Mouse (Mus musculus) embryo, embryonic 10.5 days (tissue): ENCODE results near the gene Zfp553.
A peak's percentile ranks its signal among the peaks of the same experiment; 100 is the strongest.
"Not testable (repeated sequence)": the region's sequence is repeated elsewhere in the genome, so short reads cannot be mapped to it uniquely, and the experiment has no call there.

Experiments
- DNase-seq: peaks from one replicate; pipeline ENCODE4 v3.0.0-alpha.2; 2015; ENCODE audit warnings: low spot score

The Zfp553 gene

GRCm38 (mm10) chr7:127233368-127233749 lies 498 bp downstream of the Zfp553 start:
- peak; percentile 70 for DNase-seq

DNA sequence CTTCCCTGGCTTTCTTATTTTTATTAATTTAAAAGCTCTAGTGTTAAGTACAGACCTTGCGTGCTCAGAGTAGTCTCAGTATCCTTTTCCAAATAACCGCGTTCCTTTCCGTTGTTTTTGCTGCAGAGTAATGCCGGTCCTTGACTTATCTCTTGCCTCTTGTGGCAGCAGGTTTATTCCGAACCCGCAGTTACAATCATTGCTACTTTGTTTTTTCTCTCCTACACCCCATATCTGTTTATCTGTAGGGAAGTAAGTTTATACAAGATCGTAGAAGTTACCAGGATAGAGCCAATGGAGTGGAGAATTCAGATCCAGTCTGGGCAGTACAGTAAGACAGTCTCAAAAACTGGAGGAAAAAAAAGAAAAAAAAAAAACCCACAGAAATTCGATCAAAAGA lies 904 bp downstream of the Zfp553 start:
- DNase-seq: no peak

GRCm38 (mm10) chr7:127234777-127235176 lies 1.9 kb downstream of the Zfp553 start:
- DNase-seq: no peak

DNA sequence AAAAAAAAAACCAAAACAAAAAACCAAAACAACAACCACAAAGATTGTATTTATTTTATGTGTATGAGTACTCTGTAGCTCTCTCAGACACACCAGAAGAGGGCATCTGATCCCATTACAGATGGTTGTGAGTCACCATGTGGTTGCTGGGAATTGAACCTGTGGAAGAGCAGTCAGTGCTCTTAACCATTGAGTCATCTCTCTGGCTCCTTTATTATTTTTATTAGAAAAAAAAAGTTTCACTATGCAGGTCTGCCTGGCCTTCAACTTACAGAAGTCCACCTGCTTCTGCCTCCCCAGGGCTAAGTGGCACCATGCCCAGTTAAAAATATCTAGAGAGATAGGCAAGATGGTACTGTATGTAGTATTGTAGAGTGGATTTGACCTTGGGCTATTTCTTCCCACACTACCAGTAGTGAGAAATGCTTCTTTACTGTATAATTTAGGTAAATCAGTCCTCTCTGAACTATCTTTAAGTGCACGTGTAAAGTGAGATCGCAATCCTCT lies 10.6 kb downstream of the Zfp553 start:
- no peak for DNase-seq

GRCm38 (mm10) chr7:127243870-127244657 lies 11.2 kb downstream of the Zfp553 start, which contains the start of gene Zfp771:
Gene Zfp771 (plus strand): TSS chr7:127244274.
- peak; percentile 98 for DNase-seq

DNA sequence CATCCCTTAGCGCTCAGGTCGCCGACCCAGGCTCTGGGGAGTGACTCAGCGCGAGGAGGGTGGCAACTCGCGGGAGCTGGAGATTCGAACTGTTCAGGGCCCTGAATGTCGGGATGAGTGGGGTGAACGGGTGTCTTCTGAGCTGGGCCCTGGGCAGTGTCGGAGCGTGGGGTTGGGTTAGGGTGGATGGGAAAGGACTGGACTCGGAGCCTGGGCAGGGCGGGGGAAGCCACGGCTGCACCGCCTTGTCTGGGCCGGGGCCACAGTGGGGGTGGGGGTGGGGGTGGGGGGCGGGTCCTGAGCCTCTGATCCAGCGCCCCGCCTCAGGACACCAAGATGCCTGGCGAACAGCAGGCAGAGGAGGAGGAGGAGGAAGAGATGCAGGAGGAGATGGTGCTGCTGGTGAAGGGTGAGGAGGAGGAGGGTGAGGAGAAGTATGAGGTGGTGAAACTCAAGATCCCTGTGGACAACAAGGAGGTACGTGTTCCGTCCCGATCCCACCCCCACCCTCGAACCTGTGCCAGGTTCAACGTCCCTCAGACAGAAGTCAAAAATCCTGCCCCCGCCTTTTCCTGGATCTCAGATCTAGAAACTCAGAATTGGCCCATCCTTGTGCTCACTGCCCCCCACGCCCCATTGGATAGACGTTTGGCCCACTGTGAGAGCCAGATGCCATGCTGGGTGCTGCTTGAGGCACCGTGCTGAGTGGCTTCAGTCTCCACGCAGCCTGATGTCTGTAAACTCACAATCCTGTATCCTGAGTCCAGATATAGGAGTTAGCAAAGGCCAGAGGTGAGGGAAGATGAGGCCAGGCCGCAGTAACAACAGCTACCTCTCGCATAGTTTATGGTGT lies 12.0 kb downstream of the Zfp553 start:
- DNase-seq: no peak

DNA sequence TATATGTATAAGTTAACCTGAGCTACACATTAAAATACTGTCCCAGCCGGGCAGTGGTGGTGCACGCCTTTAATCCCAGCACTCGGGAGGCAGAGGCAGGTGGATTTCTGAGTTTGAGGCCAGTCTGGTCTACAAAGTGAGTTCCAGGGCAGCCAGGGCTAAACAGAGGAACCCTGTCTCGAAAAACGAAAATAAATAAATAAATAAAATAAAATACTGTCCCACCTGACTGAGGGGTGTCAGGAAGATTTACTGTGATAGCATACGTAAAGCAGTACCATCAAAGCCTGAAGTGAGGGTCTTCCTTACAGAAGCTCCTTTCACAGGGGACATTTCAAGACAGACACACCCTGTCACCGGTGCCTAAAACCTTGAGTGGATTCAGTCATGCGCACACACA lies 17.6 kb downstream of the Zfp553 start:
- DNase-seq: not testable (repeated sequence)

DNA sequence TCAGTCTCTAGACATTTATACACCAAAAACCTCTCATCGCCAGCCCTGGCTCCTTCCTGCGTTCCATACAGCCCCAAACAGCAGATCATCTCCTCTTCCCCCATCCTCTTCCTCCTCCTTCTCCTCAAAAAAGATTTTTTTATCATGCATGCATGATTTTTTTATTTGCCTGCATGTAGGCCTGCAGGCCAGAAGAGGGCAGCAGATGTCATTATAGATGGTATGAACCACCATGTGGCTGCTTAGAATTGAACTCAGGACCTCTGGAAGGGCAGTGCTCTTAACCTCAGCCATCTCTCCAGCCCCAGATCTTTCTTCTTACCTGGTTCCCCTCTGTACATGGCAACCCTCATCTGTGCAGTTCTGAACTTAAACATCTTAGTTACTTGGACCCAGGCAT lies 19.6 kb downstream of the Zfp553 start:
- peak; percentile 68 for DNase-seq

GRCm38 (mm10) chr7:127253341-127253740 lies 20.5 kb downstream of the Zfp553 start:
- no peak for DNase-seq

DNA sequence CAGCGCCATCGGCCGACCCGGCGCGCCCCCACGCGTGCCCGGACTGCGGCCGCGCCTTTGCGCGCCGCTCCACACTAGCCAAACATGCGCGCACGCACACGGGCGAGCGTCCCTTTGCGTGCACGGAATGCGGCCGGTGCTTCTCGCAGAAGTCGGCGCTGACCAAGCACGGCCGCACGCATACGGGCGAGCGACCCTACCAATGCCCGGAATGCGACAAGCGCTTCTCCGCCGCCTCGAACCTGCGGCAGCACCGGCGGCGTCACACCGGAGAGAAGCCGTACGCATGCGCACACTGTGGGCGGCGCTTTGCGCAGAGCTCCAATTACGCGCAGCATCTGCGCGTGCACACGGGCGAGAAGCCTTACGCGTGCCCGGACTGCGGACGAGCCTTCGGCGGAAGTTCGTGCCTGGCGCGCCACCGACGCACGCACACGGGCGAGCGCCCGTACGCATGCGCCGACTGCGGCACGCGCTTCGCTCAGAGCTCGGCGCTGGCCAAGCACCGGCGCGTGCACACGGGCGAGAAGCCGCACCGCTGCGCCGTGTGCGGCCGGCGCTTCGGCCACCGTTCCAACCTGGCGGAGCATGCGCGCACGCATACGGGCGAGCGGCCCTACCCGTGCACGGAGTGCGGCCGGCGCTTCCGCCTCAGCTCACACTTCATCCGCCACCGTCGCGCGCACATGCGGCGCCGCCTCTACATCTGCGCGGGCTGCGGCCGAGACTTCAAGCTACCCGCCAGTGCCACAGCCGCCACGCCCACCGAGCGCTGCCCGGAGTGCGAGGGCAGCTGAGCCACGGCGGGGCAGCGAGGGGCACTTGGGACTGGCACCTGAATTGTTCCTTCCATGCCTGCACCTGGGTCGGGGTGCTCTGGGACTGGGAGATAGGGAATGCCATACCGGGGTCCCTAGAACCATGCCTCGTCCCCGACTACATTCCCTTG lies 21.2 kb downstream of the Zfp553 start:
- peak; percentile 97 for DNase-seq

GRCm38 (mm10) chr7:127255008-127255407 lies 22.1 kb downstream of the Zfp553 start:
- DNase-seq: no peak

- DNase-seq: no peak
Measured at GRCm38 (mm10) chr7:127255965-127256364, 23.1 kb downstream of the Zfp553 start.

DNA sequence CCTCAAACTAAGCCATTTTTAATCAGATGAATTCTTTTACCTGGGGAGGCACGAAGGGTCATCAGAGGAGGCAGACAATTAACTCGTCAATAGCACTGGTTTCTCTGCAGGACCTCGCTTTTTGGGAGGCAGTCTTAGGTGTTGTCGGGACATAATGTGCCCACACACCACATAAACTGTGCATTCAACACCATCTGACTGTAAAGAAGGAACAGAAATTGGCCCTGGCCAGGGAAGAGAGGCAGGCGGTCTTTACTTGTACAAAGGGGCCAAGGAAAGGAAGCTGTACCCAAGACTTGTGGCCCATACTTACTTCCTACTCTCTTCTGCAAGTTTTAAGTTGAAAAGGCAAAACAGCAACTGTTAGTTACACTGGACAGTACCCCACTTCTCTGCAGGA lies 23.7 kb downstream of the Zfp553 start:
- no peak for DNase-seq

- no peak for DNase-seq
Measured at GRCm38 (mm10) chr7:127259186-127259905, 26.5 kb downstream of the Zfp553 start.

DNA sequence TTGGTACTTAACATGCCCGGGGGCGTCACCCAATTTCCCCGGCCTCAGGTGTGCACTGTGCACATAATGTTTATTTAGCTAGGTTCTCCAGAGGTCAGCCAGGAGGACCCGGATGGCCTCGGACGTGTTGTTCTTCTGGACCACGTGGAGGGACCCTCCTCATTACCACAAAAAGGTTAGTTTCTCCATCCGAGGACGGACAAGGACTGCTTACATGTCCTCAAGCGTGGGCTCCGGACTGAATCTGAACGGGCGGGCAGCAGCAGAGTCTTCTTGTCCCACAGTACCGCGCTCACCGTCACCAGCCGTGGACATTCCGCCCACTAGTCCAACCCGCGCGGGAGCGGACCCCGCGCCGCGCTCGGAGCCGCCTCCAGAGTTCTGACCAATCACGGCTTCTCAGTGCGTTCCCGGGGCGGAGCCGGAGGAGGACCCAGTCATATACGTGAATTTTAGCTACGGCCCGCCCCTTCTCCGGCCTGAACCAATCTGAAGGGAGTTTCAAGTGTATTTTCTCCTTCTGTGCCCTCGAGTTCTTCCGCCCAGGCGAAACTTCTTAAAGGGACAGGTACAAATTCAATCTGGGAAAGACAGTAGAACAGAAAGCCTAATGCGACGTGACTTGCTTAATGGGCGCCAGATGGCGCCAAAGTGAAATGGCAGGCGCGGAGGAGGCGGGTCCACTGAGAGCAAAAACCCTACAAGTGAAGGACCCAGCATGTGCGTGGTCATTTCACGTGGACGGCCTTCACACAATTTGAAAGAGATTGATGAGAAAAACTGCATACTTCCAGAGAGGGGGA lies 27.6 kb downstream of the Zfp553 start, which contains the start of gene Dctpp1:
Dctpp1 (minus strand) TSS at position 401 of the 803 bp plus-strand sequence.
- DNase-seq: peak; percentile 99

- no peak for DNase-seq
Measured at GRCm38 (mm10) chr7:127262218-127262961, 29.5 kb downstream of the Zfp553 start.

DNA sequence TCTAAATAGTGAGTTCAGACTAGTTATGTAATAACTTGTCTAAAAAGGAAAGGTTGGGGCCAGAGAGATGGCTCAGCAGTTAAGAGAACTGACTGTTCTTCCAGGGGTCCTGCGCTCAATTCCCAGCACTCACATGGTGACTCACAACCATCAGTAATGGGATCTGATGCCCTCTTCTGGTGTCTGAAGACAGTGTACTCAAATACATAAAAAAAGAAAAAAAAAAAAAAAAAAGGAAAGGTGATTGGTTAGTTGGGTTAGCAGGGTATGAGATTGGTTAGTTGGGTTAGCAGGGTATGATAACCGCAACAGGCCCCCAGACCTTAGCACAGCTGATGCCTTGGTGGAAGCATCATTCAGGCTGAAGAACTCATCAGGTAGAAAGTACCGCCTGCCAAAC lies 30.7 kb downstream of the Zfp553 start:
- no peak for DNase-seq

DNA sequence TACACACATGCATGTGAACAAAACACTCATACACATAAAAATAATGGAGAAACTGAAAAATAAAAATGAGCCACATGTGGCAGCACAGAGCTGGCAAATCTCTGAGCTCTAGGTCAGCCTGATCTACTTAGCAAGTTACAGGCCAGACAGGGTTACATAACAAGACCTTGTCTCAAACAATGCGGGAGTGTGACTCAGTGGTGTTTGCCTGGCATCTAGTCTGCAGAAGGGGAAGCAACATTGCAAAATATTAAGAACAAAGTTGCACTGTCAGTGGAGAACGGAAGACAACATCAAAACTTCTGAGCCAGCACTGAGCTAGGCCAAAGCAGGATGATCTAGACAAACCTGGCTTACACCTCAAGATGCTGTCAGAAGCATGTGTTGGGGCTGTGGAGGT lies 37.4 kb downstream of the Zfp553 start:
- DNase-seq: no peak

- DNase-seq: no peak
Measured at GRCm38 (mm10) chr7:127270666-127271065, 37.8 kb downstream of the Zfp553 start.
